Mouse (Mus musculus): ENCODE measurements around the gene Cnga2.
A peak's percentile ranks its signal among the peaks of the same experiment; 100 is the strongest.
"Not testable (repeated sequence)": the region's sequence is repeated elsewhere in the genome, so short reads cannot be mapped to it uniquely, and the experiment has no call there.

The Cnga2 gene

DNA sequence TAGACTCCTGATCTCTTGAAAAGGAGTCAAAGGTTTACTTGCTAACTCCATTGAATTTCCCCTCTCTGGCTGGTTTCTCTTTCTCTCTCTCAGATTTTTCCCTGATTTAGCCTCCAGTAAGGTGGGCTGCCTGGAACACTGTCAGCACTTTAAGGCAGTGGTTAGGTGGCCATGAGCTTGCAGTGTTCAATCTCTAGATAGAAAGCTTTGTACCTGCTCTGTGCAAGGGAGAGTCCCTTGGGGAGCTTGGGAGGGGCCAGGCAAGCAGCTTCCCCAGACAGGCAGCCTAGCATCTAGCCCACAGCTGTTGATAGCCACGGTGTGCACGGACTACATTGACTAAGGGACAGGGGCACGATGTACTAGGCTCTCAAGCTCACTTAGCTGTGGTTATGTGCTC, at the start of gene Cnga2:
TSS of gene Cnga2 (plus strand) at position 301 of the 400 bp plus-strand sequence.
- ATAC-seq (ENCODE audit: low TSS enrichment): no peak

DNA sequence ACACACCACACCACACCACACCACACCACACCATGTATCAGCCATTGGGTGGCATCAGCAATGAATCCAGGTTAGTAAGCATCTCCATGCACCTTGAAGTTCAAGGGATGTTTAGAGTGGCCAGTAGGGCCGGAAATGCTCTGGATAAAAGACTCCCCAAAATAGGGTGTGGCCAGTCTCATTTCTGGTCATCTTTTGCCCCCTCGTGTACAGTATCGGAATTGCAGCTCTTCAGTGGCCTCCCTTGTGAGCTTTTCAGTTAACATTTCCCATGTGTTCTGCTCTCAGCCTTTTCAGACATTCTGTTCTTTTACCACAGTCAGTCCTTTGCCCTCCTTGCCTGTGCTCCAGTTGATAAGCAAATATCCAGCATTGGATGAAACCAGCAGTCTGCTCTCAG, 45.0 kb upstream of the Cnga2 start:
- ATAC-seq (ENCODE audit: low TSS enrichment): peak; percentile 64; the same call in 1 of the 2 replicates

DNA sequence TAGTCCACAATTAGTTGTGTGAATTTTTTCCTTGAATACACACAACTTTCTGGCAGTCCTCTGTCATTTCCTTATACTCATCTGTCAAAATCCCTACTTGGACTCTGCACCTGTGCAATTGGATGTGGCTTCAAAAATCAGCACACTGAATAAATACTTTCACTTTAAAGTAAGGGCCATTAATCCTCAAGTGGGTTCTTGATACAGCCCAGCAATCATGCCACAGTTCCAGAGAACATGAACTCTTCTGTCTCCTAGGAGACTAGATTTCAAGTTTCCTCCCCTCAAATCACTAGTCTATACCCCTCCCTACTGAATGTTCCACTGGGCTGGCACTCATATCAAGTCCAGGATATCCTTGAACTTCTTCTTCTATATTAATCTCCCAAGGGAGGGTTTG, 33.3 kb upstream of the Cnga2 start:
- no peak for ATAC-seq (ENCODE audit: low TSS enrichment)

DNA sequence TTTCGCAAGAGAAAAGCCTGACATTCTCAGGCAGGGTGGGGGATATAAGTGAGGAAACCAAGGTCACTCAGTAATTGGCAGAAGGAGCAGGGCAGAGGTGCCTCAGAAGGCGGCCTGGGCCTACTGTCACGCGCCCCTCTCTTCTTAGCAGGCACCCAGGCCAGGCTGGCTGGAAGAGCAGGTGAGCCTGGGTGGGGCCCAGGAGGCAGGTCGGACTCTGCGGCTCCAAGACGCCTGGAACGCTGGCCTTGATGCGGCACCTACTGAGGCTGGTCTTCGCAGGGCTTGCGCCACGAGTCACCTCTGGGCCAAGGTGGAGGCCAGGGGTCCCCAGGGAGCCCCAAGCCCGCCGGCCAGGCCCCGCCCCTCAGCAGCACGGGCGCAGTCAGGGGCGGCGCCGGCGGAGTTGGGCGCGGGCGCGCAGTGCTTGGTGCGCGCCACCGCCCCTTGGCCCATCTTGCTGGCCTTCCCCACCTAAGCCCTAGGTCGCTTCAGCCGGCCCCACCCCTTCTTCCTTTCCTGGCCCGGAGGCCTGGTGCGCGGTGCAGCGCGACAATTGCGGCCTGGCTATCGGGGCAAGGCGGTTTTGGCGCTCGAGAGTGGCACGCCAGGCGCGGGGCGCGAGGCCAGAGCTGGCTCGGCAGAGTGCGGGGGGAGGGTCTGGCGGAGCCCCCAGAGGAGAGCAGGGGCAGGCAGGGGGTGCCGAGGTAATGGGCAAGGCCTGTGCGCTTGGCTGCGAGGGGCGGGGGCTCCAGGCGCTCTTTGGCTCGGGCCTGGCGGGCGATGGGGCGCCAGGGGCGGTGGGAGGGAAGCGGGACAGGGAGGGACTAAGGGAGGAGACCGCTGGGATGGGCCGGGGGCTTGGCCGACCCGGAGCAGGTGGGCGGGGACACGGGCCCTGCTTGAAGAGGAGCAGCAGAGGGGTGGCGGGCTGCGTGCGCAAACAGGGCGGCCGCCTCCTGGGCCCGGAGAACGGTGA, 29.3 kb upstream of the Cnga2 start, which contains the start of gene Prrg3:
TSS of gene Prrg3 (plus strand) at position 552 of the 979 bp plus-strand sequence.
- ATAC-seq (ENCODE audit: low TSS enrichment): peak; percentile 72

DNA sequence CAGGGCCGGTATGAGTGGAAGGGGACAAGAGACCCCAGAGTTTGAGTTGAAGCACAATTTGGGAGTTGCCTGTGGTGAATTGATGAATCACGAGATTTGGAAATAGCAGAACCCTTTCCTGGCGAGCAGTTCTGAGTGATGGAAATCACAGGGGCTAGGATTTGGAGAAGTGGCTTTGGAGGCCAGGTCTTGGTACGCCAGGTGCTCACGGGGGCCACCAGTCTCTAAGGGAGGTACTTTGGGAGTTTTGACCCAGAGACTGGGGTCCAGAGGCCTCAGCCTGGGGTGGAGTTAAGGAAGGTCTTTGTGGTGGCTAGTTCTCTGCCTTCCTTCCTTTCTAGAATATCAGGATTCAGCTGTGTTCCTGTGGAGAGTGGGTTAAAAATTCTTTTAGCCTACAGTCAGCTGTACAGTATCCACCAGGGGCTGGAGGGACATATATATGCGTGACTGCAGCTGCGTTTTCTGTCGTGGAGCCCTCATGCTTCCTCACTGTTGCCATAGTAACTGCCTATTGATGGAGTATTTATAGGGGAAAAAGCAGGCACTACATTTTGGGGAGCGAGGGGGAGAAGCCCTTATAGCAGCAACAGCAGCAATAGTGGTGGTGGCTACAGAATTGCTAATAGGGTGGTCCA, 28.3 kb upstream of the Cnga2 start:
- peak; percentile 62 for ATAC-seq (ENCODE audit: low TSS enrichment)

DNA sequence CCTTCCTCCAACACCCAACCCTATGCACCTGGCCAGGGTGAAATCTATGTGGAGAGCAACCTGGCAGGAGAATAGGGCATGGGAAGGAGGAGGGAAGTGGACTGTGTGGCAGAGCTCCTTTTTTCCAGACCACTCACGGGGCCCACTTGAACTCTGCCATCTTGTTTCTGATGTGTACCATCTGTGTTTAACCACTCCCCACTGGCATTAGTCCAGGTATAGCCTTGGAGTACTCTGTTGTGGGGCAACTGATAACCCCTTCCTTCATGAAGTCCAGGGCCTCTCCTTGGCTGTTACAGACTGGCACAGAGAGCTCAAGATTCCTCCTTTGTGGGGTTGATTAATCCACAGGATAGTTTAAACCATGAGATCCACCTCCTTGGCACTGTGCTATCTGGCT, 23.4 kb upstream of the Cnga2 start:
- ATAC-seq (ENCODE audit: low TSS enrichment): no peak

DNA sequence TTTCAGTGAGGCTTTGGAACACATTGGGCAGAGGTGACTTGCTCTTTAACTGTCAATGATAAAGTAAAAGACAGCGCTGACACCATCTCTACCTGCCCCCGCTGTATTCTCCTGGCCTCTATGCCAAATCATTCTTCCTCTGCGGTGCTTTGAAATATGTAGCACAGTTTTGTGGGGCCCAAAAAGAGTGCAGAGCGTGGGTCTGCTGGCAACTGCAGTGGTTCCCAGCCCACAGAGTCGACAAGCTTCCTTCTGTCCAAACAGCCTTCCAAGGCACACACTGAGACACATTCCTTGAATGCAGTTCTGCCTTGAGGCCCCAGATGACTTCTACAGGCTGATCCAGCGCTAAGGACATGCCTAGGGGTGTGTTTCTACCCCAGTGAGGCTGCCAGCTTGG, 22.8 kb upstream of the Cnga2 start:
- ATAC-seq (ENCODE audit: low TSS enrichment): peak; percentile 98

DNA sequence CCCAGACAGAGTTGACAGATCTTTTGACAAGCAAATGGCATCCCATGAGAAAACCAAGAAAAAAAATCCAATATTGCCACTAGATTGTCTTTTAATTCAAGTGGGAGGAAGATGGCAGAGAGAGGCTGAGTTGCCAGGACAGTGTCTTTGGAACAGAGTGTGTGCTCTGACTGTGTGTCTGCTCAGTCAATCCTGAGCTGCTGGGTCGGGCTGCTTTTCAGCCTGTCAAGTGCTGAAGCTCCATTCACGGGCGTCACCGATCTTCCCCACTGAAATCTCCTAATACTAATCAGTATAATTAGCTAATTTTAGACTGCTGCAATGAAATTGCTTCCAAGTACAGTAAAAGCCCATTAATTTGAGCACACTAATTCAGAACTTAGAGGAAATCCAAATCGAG, 20.3 kb upstream of the Cnga2 start:
- no peak for ATAC-seq (ENCODE audit: low TSS enrichment)

DNA sequence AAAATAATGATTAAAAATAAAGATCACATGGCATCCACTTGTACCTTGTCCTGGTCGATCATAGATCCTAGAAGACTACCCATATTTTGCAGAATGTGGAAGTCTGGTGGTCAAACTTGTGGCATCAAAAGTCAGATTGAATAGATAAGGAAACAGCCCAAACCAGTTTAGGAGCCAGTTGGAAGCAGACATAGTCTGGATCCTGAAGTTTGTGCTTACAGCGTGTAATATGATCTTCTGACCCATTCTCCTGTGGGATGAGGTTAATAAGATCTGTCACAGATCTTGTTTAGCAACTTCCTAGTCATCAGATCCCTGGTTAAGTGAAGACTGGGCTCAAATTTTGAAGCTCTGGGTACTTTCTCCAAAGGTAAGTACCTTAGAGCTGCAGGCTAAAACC, 19.0 kb upstream of the Cnga2 start, which contains the start of gene Fate1:
TSS of gene Fate1 (plus strand) at position 301 of the 400 bp plus-strand sequence.
- ATAC-seq (ENCODE audit: low TSS enrichment): no peak

DNA sequence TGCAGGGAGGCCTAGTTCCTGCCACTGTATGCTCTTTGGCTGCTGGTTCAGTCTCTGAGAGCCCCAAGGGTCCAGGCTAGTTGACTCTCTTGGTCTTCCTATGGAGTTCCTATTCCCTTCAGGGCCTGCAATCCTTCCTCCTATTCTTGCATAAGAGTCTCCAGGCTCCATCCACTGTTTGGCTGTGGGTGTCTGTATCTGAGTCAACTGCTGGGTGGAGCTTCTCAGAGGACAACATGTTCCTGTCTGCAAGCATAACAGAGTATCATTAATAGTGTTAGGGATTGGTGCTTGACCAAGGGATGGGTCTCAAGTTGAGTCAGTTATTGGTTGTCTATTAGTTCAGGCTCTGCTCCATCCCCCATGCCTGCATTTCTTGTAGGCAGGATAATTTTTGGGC, 14.0 kb upstream of the Cnga2 start:
- not testable (repeated sequence) for ATAC-seq (ENCODE audit: low TSS enrichment)

DNA sequence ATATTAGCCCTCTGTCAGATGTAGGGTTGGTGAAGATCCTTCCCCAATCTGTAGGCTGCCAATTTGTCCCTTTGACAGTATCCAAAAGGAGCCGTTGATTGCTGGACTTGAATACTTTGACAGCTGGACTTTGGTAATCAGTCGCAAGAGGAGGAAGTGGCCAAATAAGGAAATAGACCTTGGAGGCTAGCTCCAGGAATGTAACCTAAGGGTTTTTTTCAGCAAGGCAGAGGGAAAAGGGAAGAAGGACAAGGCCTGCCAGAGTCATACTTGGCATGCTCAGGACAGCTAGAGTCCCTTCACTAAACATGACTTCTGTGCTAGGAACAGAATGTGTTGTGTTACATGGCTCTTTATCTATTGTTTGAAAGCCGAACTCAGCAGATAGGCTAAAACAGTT, 11.2 kb upstream of the Cnga2 start:
- ATAC-seq (ENCODE audit: low TSS enrichment): no peak

DNA sequence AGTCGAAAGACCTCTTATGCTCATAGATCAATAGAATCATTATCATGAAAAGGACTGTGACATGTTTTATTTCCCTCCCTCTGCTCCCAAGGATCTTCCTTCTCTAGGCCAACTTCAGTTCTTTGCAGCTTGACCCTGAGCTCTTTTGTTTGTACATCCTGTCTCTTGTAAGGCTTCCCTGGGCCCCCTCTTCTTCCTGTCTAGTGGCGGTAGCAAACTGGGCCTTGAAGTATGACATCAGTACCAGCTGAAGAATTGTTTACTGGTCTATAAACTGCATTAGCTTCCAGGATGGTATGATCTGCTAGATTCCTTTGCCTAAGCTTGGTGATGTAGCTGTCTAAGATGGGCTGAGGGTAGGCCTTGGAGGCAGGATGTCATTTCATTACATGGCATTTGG, 10.3 kb upstream of the Cnga2 start:
- ATAC-seq (ENCODE audit: low TSS enrichment): no peak

DNA sequence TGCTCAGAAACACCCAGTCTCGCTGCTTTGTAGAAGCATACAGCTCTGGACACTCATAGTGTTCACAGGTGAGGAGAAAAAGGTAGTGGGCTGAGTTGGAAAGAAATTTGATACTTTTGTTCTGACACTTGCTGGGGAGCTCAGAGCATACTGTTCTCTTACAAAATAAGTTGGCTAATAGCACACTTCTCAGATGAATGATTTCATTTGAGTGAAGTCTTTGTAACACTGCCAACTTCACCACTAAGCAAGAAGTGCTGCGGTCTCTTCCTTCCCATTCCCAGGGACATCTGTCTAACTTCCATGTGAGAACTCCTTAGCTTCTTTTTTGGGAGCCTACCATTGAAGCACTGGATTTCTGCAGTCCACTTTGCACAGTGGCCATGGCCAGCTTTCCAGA, 8.4 kb upstream of the Cnga2 start:
- peak; percentile 52; the same call in 1 of the 2 replicates for ATAC-seq (ENCODE audit: low TSS enrichment)

DNA sequence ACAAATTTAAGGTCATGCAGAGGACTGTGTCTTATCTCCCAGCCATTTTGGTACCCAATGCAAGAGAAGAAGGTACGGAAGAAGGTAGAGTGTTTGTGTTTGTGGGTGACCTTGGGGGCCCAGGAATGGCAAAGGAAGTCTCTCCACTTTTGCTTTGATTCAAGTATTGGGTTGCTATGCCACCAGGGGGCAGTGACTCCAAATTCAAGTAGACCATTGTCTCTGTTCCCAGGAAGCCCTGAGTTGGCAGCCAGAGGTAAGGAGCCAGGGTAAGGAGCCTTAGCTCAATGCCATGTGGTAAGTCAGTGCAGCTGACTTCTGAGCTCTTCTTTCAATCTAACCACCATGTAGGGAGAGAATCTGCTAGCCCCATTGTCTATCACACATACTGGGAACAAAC, 7.9 kb upstream of the Cnga2 start:
- peak; percentile 59 for ATAC-seq (ENCODE audit: low TSS enrichment)

DNA sequence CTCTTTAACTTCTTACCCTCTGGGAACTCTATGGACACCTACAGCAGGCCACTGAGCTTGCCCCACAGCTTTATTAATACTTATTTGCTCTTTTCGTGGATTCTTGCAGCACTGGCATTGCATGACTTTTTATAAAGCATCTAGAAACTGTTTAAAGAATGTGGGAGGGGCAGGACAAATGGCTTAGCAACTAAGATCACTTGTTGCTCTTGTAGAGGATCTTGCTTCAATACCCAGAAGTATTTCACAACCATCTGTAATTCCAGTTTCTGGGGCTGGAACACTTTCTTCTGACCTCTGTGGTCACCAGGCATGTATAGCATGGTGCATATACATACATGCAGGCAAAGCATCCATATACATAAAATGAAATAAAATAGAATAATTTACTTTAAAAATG, 4.3 kb downstream of the Cnga2 start:
- no peak for ATAC-seq (ENCODE audit: low TSS enrichment)

DNA sequence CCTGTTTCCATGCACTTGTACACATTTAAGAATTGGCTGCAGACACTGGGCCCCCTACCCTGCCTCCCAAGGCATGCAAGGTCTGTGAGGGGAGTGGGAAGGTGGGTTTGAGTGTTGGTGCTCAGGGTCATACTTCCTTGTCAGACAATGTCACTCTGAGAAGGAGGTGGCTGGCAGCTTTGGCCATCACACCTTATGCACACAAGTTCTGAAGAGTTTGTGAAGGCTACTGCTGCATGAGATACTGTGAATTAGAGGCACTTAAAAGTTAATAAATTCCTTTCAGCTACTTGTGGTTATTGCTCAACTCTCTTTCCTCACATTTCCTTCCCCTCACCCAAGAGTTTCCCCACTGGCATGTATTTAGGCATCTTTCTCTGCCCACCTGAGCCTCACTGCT, 18.3 kb downstream of the Cnga2 start:
- ATAC-seq (ENCODE audit: low TSS enrichment): no peak

DNA sequence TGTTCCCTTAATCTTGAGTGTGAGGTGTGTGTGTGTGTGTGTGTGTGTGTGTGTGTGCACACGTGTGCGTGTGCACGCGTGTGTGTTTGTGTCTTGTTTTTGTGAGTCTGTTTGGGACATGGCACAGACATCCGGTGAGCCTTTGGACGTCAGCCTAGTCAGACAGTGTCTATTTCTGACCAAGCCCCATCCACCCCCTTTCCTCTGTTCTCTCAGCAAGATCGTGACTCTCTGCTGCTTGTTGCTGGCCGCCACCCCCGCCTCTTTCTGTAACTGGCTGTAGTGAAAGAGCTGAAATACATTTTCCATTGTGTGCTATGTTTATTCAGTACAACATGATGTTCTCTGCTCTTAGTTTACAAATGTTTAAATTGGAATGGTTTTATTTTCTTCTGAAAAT, 20.6 kb downstream of the Cnga2 start:
- ATAC-seq (ENCODE audit: low TSS enrichment): peak; percentile 98

DNA sequence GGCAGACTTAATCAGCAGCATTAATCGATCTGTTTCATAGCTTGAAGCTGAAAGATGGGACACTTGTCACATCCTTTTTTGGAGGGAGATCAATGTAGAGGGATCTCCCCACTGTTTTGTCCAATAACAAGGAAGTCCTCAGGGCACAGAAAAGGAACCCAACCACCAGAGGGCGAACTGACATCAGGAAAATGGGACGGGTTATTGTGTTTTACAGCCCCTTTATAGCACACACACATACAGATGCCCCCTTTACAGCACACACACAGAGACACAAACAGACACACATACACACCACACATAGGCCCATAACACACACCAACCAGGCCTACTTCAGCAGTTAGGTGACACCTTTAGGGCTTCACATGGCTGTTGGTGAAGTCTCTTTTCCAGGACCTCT, 21.2 kb downstream of the Cnga2 start:
- peak; percentile 48 for ATAC-seq (ENCODE audit: low TSS enrichment)

DNA sequence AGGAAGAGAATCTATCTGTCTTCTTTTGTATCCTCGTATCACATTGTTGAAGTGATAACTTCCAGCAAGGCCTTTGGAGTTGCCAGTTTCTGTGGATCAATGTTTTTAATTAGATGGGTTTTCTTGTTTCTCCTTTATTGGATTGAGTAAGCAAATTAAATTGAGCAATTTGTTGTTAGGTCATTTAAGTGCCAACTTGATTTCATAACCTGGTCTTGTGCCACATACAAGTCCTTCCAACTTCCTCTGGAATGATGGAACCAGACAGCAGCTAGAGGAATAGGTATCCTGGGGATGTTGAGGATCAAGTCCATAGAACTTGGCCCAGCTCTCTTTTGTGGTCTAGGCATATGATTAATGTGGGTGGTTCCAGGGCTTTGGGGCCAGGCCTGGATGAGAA, 30.6 kb downstream of the Cnga2 start:
- no peak for ATAC-seq (ENCODE audit: low TSS enrichment)

DNA sequence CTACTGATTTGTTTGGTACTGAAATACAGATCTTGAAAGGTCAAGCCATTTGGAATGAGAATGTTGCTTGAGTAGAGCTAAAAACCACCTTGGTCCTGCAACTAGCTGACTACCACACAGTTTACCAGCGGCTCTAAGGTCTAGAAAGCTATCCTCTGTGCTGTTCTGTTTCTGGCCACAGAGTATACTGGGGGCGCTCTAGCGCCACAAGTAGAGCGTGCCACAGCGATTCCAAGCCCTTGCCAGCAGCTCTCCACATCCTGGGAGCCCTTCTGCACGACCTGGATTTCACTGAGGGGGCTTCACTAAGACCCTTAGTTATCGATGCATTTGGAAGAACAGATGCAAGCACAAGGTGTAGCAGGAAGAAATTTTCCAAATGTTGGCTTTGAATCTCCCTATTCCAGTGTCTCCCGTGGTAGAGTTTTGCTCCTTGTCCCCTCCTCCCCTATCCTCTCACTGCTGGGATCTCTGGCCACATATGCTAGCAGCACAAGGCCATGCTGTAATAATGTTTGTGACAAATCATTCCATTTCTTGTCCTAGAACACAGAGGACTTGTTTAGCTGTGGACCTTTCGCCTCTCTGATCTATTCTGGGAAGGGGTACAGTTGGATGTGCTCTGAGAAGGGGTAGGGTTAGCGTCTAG, 31.2 kb downstream of the Cnga2 start:
- ATAC-seq (ENCODE audit: low TSS enrichment): peak; percentile 95

DNA sequence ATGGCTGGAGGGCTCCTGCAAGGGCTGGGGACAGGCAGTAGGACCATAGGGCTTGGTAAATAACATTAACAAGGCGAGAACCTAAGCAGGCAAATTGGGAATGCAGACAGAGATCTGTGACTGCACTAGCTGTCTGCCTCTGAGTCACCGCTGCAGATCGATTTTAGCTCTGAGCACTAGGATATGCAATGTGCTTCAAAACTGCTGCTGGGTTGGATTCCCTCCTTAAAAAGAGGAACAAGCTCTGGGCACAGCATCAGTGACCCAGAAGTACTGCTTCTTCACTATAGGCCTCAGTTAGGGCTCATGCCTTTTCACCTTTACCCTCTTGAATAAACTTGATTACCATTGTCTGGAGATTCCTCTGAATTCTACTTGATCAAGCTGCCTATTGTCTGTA, 31.9 kb downstream of the Cnga2 start:
- peak; percentile 67 for ATAC-seq (ENCODE audit: low TSS enrichment)

DNA sequence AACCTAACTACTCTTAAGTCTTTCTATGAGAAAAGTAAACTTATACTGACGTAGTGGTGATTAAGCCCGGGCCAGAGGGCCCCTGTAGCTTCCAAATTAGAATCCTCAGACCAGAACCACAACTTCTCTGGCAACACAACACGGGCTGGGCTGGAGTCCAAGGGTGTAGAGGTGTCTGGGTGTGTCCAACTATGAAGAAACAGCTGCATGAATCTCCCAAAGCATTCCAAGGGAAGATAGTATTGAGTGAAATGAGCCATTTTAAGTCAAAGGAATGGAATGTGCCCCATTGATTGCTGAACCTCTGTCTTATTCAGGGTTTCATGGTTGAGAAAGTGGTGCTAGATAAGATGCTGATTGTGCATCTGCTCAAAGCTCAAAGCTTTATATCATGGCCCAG, 52.4 kb downstream of the Cnga2 start:
- no peak for ATAC-seq (ENCODE audit: low TSS enrichment)
